Mouse (Mus musculus) limb, embryonic 13.5 days (tissue): ENCODE results near the gene Hs3st1. TPM values are rescaled to one million over a fixed set of nuclear protein-coding genes. Genes with fewer than 3 reads are reported as not detected.

ENCODE experiments used
- ATAC-seq: fragments of 200-750 bp; cut with Nextera tagmentation; 2 replicates; pipeline ENCODE4 v1.8.0; 2017; ENCODE audit warnings: low read depth, moderate number of reproducible peaks, moderate TSS enrichment; ENCODE audit not compliant: low FRiP score
- H3K27ac ChIP-seq: fragments of 300-500 bp; sonication (generic); 2 replicates; pipeline ENCODE4 v1.5.1; 2015; ENCODE audit warnings: inconsistent platforms, mild to moderate bottlenecking, moderate library complexity
- H3K27me3 ChIP-seq: fragments of 300-500 bp; sonication (generic); 2 replicates; pipeline ENCODE4 v1.6.1; 2015; ENCODE audit warnings: mild to moderate bottlenecking, inconsistent platforms
- H3K36me3 ChIP-seq: fragments of 300-500 bp; sonication (generic); 2 replicates; pipeline ENCODE4 v1.6.1; 2015; ENCODE audit warnings: inconsistent platforms, mild to moderate bottlenecking, moderate library complexity
- H3K4me1 ChIP-seq: fragments of 300-500 bp; sonication (generic); 2 replicates; pipeline ENCODE4 v1.6.1; 2015; ENCODE audit warnings: inconsistent platforms
- H3K4me2 ChIP-seq: fragments of 300-500 bp; sonication (generic); replicated peaks from 2 replicates; pipeline ENCODE4 v1.6.1; 2015; ENCODE audit warnings: inconsistent platforms, mild to moderate bottlenecking, moderate library complexity
- H3K4me3 ChIP-seq: fragments of 300-500 bp; sonication (generic); 2 replicates; pipeline ENCODE4 v1.5.1; 2015; ENCODE audit warnings: moderate library complexity, mild to moderate bottlenecking, inconsistent platforms
- H3K9ac ChIP-seq: fragments of 300-500 bp; sonication (generic); 2 replicates; pipeline ENCODE4 v1.6.1; 2015; ENCODE audit warnings: mild to moderate bottlenecking, inconsistent platforms
- H3K9me3 ChIP-seq: fragments of 300-500 bp; sonication (generic); 2 replicates; pipeline ENCODE4 v1.6.1; 2016; ENCODE audit warnings: inconsistent platforms
- WGBS: fragments of 180-500 bp; shearing (Covaris S2); methylation state at CpG from one replicate; pipeline ENCODE4 v1.1.7; 2015; 5-methylcytosine and 5-hydroxymethylcytosine counted together
- polyA plus RNA-seq: library from polyadenylated mRNA; unstranded; fragments of >200 nt; fragmentation: Nextera tagmentation; extraction: Ambion mirVana; gene quantifications from 2 replicates; pipeline ENCODE4 v1.2.1, GENCODE M21; 2015

Gene Hs3st1
- polyA plus RNA-seq, 1 experiment from 2014 or later, result 17.3 TPM

DNA sequence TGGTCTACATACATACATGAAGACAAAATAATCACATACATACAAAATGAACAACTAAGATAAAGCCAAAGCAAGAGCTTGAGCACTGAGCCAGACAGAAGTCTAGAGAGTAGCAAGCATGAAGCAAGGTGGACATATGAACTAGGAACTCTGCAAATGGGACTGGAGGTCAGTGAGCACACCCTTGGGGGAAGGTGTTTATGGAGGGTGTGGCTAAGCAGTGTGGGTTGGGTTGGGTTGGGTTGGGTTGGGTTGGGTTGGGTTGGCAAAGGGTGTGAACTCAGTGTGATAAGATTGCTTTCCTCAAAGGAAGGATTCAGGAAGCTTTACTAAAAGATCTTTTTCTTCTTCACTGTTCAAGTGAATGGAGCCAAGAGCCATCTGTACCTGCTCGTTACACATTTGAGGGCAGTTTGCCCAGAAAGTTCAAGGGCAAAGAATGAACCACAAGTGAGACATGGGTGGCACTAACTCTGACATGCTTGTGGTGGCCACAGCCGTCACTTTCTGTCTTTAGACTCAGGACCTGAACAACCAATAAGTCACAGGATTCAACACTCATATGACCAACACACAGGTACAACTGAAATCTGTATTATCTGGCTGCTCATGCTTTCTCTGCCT is 137.8 kb downstream of the Hs3st1 start:
- H3K4me1 ChIP-seq, result peaks cover 10% of the 10 kb centered on the region
- 85% methylated on average over 2 of the region's 2 CpGs for WGBS
- H3K4me3 ChIP-seq, result no peak overlapping the region
- no peaks in the 10 kb centered on the region for H3K9me3 ChIP-seq
- no peak for ATAC-seq
- peaks cover 6% of the 10 kb centered on the region for H3K36me3 ChIP-seq
- H3K27ac ChIP-seq, result no peak overlapping the region
- H3K9ac ChIP-seq, result no peak overlapping the region
- no peak overlapping the region for H3K4me2 ChIP-seq
- no peaks in the 10 kb centered on the region for H3K27me3 ChIP-seq

GRCm38 (mm10) chr5:39615202-39615601 is 140.1 kb downstream of the Hs3st1 start:
- Histone ChIP-seq H3K4me3 (no peak overlapping the region), H3K27me3 (no peaks in the 10 kb centered on the region), H3K9me3 (no peaks in the 10 kb centered on the region), H3K4me1 (no peaks in the 10 kb centered on the region), H3K27ac (no peak overlapping the region), H3K4me2 (no peak overlapping the region), H3K36me3 (peaks cover 6% of the 10 kb centered on the region), H3K9ac (no peak overlapping the region)
- no peak for ATAC-seq
- 90% methylated on average over 7 of the region's 7 CpGs for WGBS

GRCm38 (mm10) chr5:39613534-39613933 is 141.7 kb downstream of the Hs3st1 start:
- Histone ChIP-seq H3K36me3 (peaks cover 6% of the 10 kb centered on the region), H3K27ac (no peak overlapping the region), H3K4me1 (no peaks in the 10 kb centered on the region), H3K27me3 (no peaks in the 10 kb centered on the region), H3K9me3 (no peaks in the 10 kb centered on the region), H3K4me3 (no peak overlapping the region), H3K9ac (no peak overlapping the region), H3K4me2 (no peak overlapping the region)
- 81% methylated on average over 2 of the region's 2 CpGs for WGBS
- no peak for ATAC-seq

- H3K9me3 ChIP-seq, result no peaks in the 10 kb centered on the region
- H3K4me1 ChIP-seq, result no peaks in the 10 kb centered on the region
- no peaks in the 10 kb centered on the region for H3K27me3 ChIP-seq
- no peak overlapping the region for H3K27ac ChIP-seq
- WGBS, result 64% methylated on average over 2 of the region's 2 CpGs
- H3K4me2 ChIP-seq, result no peak overlapping the region
- H3K36me3 ChIP-seq, result peaks cover 6% of the 10 kb centered on the region
- H3K9ac ChIP-seq, result no peak overlapping the region
- H3K4me3 ChIP-seq, result no peak overlapping the region
- no peak for ATAC-seq
Observed at GRCm38 (mm10) chr5:39612240-39612639, 143.0 kb downstream of the Hs3st1 start.

GRCm38 (mm10) chr5:39608260-39608659 is 147.0 kb downstream of the Hs3st1 start:
- Histone ChIP-seq H3K9ac (no peak overlapping the region), H3K9me3 (no peaks in the 10 kb centered on the region), H3K27me3 (no peaks in the 10 kb centered on the region), H3K4me2 (no peak overlapping the region), H3K36me3 (no peaks in the 10 kb centered on the region), H3K27ac (no peak overlapping the region), H3K4me1 (no peaks in the 10 kb centered on the region), H3K4me3 (no peak overlapping the region)
- ATAC-seq, result no peak
- 49% methylated on average over 1 of the region's 1 CpGs for WGBS

DNA sequence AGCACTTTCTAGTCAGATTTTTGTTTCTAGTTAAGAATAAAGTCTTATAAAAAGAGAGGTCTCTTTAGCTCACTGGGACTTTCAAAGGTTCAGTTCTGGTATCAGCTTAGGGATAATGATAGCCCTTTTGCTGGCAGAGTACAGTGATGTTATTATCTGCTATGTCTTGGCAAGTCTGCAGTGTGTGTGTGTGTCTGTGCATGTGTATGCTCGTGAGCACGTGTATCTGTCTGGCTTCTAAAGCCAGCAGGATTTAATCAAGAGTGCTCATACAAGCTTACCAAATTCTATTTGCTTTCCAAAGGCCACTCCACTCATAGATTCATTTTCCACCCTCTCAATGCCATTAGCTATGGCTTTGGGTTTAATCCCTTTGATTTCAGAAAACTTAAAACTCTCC is 160.5 kb downstream of the Hs3st1 start:
- H3K36me3 ChIP-seq, result no peaks in the 10 kb centered on the region
- 67% methylated on average over 2 of the region's 2 CpGs for WGBS
- H3K27ac ChIP-seq, result no peak overlapping the region
- no peaks in the 10 kb centered on the region for H3K9me3 ChIP-seq
- H3K9ac ChIP-seq, result no peak overlapping the region
- H3K27me3 ChIP-seq, result no peaks in the 10 kb centered on the region
- ATAC-seq, result no peak
- H3K4me1 ChIP-seq, result no peaks in the 10 kb centered on the region
- H3K4me2 ChIP-seq, result no peak overlapping the region
- H3K4me3 ChIP-seq, result no peak overlapping the region
